Mouse (Mus musculus) lung, postnatal 25 days (tissue): ENCODE measurements around the gene Ubb.

Experiments
- DNase-seq: peaks from one replicate; pipeline ENCODE4 v3.0.0; 2022; ENCODE audit warnings: low spot score

Gene Ubb

DNA sequence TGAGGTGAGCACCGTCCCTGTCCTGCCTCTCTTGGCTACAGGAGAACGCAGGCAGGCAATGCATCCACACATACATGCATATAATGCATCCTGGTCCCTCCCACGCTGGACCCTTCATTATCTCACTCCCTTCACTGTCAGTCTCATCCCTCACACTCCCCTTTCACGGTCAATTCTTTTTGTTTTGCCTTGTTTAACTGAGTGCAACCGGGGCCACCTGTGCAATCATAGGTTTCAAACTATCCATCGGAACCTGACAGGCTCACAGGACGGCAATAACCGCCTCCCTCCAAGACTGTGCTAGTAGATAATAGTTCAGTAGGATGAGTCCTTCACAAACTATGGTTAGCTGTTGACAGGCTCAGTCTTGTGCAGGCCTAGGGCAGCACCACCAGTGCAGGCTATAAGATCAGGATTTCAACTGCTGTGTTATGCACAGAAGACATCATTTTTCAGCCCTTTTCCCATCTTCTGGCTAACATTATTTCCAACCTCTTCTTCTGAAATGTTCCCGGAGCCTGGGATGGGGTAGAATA lies 33.8 kb downstream of the Ubb start:
- no peak for DNase-seq

- no peak for DNase-seq
Observed at GRCm38 (mm10) chr11:62587034-62587433, 36.1 kb downstream of the Ubb start.

DNA sequence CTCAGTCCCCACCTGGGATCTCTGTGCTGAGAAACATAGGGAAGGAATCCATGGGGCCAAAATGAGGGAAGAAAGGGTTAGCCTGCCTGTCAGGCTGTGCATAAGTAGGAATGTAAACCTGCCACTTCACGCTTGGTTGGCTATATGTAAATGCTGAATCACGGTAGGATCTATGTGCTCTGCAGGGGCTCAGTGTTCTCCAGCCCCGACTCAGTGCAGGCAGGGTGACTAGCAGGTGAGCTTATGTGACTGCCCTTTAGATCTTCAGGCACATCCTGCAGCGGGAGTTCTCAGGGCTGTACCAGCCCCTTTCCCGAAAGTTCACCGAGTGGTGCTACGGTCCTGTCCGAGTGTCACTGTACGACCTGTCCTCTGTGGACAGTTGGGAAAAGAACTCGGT lies 38.4 kb downstream of the Ubb start:
- DNase-seq = no peak

DNA sequence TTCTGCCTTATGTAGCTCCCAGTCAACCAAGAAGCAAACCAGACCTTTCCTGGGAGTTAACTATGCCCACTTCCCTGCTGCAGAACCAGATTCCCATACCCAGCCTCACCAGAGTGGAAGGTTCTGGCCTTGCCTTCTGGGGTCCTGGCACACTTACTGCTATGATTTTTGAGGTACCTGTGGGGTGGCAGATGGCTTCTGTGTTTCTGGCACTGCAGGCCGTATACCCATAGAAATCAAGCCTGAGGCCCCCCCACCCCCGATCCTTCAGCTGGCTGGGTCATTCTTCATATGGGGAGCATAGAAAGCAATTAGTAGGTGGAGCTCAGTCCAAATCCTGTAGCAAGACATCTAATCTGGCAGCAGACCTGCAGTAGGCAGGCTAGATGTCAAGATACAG lies 40.1 kb downstream of the Ubb start:
- DNase-seq = no peak

GRCm38 (mm10) chr11:62591904-62592575 lies 41.1 kb downstream of the Ubb start:
- no peak for DNase-seq

- DNase-seq = no peak
Observed at GRCm38 (mm10) chr11:62598571-62598970, 47.6 kb downstream of the Ubb start.

GRCm38 (mm10) chr11:62601732-62602618 lies 51.0 kb downstream of the Ubb start:
- no peak for DNase-seq
